Mouse (Mus musculus) adrenal gland, adult 8-10 months (tissue): ENCODE results near the gene Sh3bgr. TPM values are rescaled to one million over a fixed set of nuclear protein-coding genes. Genes with fewer than 3 reads are reported as not detected.

Source experiments
- DNase-seq: peaks from one replicate; pipeline ENCODE4 v3.0.0; 2022
- total RNA-seq, 4 experiments: library from RNA; stranded (reverse); gene quantifications; 2 replicates each; pipeline ENCODE4 v1.2.4; 2022

Gene Sh3bgr
- total RNA-seq, 4 experiments from 2014 or later: 17.2 to 37.2 (median 31.4) TPM

- no peak for DNase-seq
Observed at GRCm38 (mm10) chr16:96210856-96211255, 10.6 kb downstream of the Sh3bgr start.

GRCm38 (mm10) chr16:96213027-96213426, 12.8 kb downstream of the Sh3bgr start:
- no peak for DNase-seq

GRCm38 (mm10) chr16:96221491-96221890, 21.2 kb downstream of the Sh3bgr start:
- no peak for DNase-seq

GRCm38 (mm10) chr16:96221959-96222358, 21.7 kb downstream of the Sh3bgr start:
- no peak for DNase-seq

- no peak for DNase-seq
Observed at GRCm38 (mm10) chr16:96222452-96222851, 22.2 kb downstream of the Sh3bgr start.

GRCm38 (mm10) chr16:96228438-96228837, 28.2 kb downstream of the Sh3bgr start:
- no peak for DNase-seq

GRCm38 (mm10) chr16:96229044-96229555, 28.9 kb downstream of the Sh3bgr start:
- DNase-seq: no peak

GRCm38 (mm10) chr16:96230411-96230810, 30.2 kb downstream of the Sh3bgr start:
- peak; percentile 57 for DNase-seq

- DNase-seq: no peak
Observed at GRCm38 (mm10) chr16:96231251-96231650, 31.0 kb downstream of the Sh3bgr start.

GRCm38 (mm10) chr16:96231974-96232373, 31.7 kb downstream of the Sh3bgr start:
- no peak for DNase-seq

GRCm38 (mm10) chr16:96233996-96234395, 33.7 kb downstream of the Sh3bgr start:
- DNase-seq: no peak

GRCm38 (mm10) chr16:96235366-96235970, 35.2 kb downstream of the Sh3bgr start, which contains the start of gene B3galt5:
Gene B3galt5 (plus strand): TSS chr16:96235801.
- no peak for DNase-seq

GRCm38 (mm10) chr16:96244496-96244895, 44.2 kb downstream of the Sh3bgr start:
- no peak for DNase-seq

- DNase-seq: no peak
Observed at GRCm38 (mm10) chr16:96249635-96250034, 49.4 kb downstream of the Sh3bgr start.

GRCm38 (mm10) chr16:96252146-96252545, 51.9 kb downstream of the Sh3bgr start:
- no peak for DNase-seq

- DNase-seq: no peak
Observed at GRCm38 (mm10) chr16:96258429-96258828, 58.2 kb downstream of the Sh3bgr start.

- DNase-seq: no peak
Observed at GRCm38 (mm10) chr16:96271736-96272135, 71.5 kb downstream of the Sh3bgr start.

- no peak for DNase-seq
Observed at GRCm38 (mm10) chr16:96272929-96273619, 72.8 kb downstream of the Sh3bgr start.

GRCm38 (mm10) chr16:96276596-96276995, 76.3 kb downstream of the Sh3bgr start:
- DNase-seq: no peak

Other genes starting within 250 kb of the Sh3bgr start
- gene Psmg1, start 209.5 kb upstream of the Sh3bgr start, total RNA-seq: 10 to 100 TPM; 26.9 to 39.3 (median 33.3) TPM
- gene Brwd1, start 117.9 kb upstream of the Sh3bgr start, total RNA-seq: 100 to 1,000 TPM in 2 of 4 experiments, 10 to 100 TPM in 2; 73.1 to 126 (median 88.6) TPM
- gene Hmgn1, start 72.7 kb upstream of the Sh3bgr start, total RNA-seq: 100 to 1,000 TPM; 154 to 239 (median 191) TPM
- 10 to 100 TPM; 38.4 to 50.7 (median 45.8) TPM for gene Wrb, start 55.0 kb upstream of the Sh3bgr start, total RNA-seq
- 1 to 10 TPM; 2.0 to 5.5 (median 2.9) TPM for gene Lca5l, start 8.2 kb upstream of the Sh3bgr start, total RNA-seq
- gene B3galt5, start 35.4 kb downstream of the Sh3bgr start, total RNA-seq: under 1 TPM; 0.40 to 0.55 (median 0.51) TPM
- not detected for gene Itgb2l, start 243.2 kb downstream of the Sh3bgr start, total RNA-seq